Mouse (Mus musculus): ENCODE results near the gene Cpxm1. TPM values are rescaled to one million over a fixed set of nuclear protein-coding genes. Genes with fewer than 3 reads are reported as not detected.

Cpxm1 gene
- polyA plus RNA-seq, 1 experiment from 2014 or later: 40.6 TPM

Other genes starting within 250 kb of the Cpxm1 start
- gene Snrpb, start 218.2 kb downstream of the Cpxm1 start, polyA plus RNA-seq (2015; fragmentation: Nextera tagmentation; extraction: Ambion mirVana): 426 and 455 TPM in 2 replicates
- gene Tmc2, start 202.4 kb downstream of the Cpxm1 start, polyA plus RNA-seq (2015; fragmentation: Nextera tagmentation; extraction: Ambion mirVana): not detected in 2 replicates
- gene Nop56, start 123.1 kb downstream of the Cpxm1 start, polyA plus RNA-seq (2015; fragmentation: Nextera tagmentation; extraction: Ambion mirVana): 143 and 152 TPM in 2 replicates
- gene Idh3b, start 113.0 kb downstream of the Cpxm1 start, polyA plus RNA-seq (2015; fragmentation: Nextera tagmentation; extraction: Ambion mirVana): 237 and 266 TPM in 2 replicates
- 0.39 and 0.64 TPM in 2 replicates for gene Ebf4, start 102.4 kb downstream of the Cpxm1 start, polyA plus RNA-seq (2015; fragmentation: Nextera tagmentation; extraction: Ambion mirVana)
- gene Gm28372, start 7.7 kb upstream of the Cpxm1 start, polyA plus RNA-seq (2015; fragmentation: Nextera tagmentation; extraction: Ambion mirVana): not detected in 2 replicates
- not detected in 2 replicates for gene 1700020A23Rik, start 7.7 kb upstream of the Cpxm1 start, polyA plus RNA-seq (2015; fragmentation: Nextera tagmentation; extraction: Ambion mirVana)
- 0.11 TPM in 1 of 2 replicates, not detected in the other for gene Tmem239, start 8.9 kb upstream of the Cpxm1 start, polyA plus RNA-seq (2015; fragmentation: Nextera tagmentation; extraction: Ambion mirVana)
- gene Vps16, start 26.8 kb upstream of the Cpxm1 start, polyA plus RNA-seq (2015; fragmentation: Nextera tagmentation; extraction: Ambion mirVana): 51.8 and 55.4 TPM in 2 replicates
- gene Pced1a, start 27.1 kb upstream of the Cpxm1 start, polyA plus RNA-seq (2015; fragmentation: Nextera tagmentation; extraction: Ambion mirVana): 7.0 and 7.1 TPM in 2 replicates
- 64.0 and 64.6 TPM in 2 replicates for gene Ptpra, start 52.7 kb upstream of the Cpxm1 start, polyA plus RNA-seq (2015; fragmentation: Nextera tagmentation; extraction: Ambion mirVana)
- gene Mrps26, start 166.2 kb upstream of the Cpxm1 start, polyA plus RNA-seq (2015; fragmentation: Nextera tagmentation; extraction: Ambion mirVana): 71.8 and 72.3 TPM in 2 replicates
- not detected in 2 replicates for gene Oxt, start 178.6 kb upstream of the Cpxm1 start, polyA plus RNA-seq (2015; fragmentation: Nextera tagmentation; extraction: Ambion mirVana)
- not detected in 2 replicates for gene Avp, start 185.0 kb upstream of the Cpxm1 start, polyA plus RNA-seq (2015; fragmentation: Nextera tagmentation; extraction: Ambion mirVana)
- 11.9 and 12.0 TPM in 2 replicates for gene Fastkd5, start 232.5 kb upstream of the Cpxm1 start, polyA plus RNA-seq (2015; fragmentation: Nextera tagmentation; extraction: Ambion mirVana)
- 7.3 TPM in 2 replicates for gene Ubox5, start 232.5 kb upstream of the Cpxm1 start, polyA plus RNA-seq (2015; fragmentation: Nextera tagmentation; extraction: Ambion mirVana)
- gene Lzts3, start 245.2 kb upstream of the Cpxm1 start, polyA plus RNA-seq (2015; fragmentation: Nextera tagmentation; extraction: Ambion mirVana): 1.5 and 1.8 TPM in 2 replicates